Mouse (Mus musculus) T-helper 2 cell (primary cell): ENCODE measurements around the gene Il24.

Experiments used
- in situ Hi-C: fragments of 300-600 bp; cut with MboI, MseI; formaldehyde crosslinking; loops from one replicate; pipeline ENCODE4 v1.15.1; 2025; ENCODE audit warnings: high pct_unique_total_duplicates

Il24 gene

GRCm38 (mm10) chr1:130887354-130887753, at the start of gene Il24:
Gene Il24, minus strand, starts transcription at chr1:130887454.
- in situ Hi-C loops: no loop called here

- in situ Hi-C loops: loop anchor here (25.0 kb wide), 1 partner anchor 1351 kb away; the partner anchor contains the start of gene Klhdc8a
Measured at GRCm38 (mm10) chr1:130936351-130936750, 49.1 kb upstream of the Il24 start.

GRCm38 (mm10) chr1:130926484-130926883, 39.2 kb upstream of the Il24 start:
- in situ Hi-C loops: loop anchor here (25.0 kb wide), 1 partner anchor 1361 kb away; the partner anchor contains the start of gene Klhdc8a

- in situ Hi-C loops: no loop called here
Measured at GRCm38 (mm10) chr1:130918323-130918980, 31.2 kb upstream of the Il24 start.

GRCm38 (mm10) chr1:130911401-130912010, 24.3 kb upstream of the Il24 start, which contains the start of gene Il20:
Gene Il20, minus strand, starts transcription at chr1:130911451.
- in situ Hi-C loops: no loop called here

- in situ Hi-C loops: no loop called here
Measured at GRCm38 (mm10) chr1:130902505-130902904, 15.3 kb upstream of the Il24 start.

- in situ Hi-C loops: loop anchor here (10.0 kb wide), 1 partner anchor 1970 kb away; no protein-coding TSS in a partner anchor
Measured at GRCm38 (mm10) chr1:130894468-130894867, 7.2 kb upstream of the Il24 start.

GRCm38 (mm10) chr1:130893329-130894040, 6.2 kb upstream of the Il24 start:
- in situ Hi-C loops: loop anchor here (10.0 kb wide), 1 partner anchor 1969 kb away; no protein-coding TSS in a partner anchor

- in situ Hi-C loops: loop anchor here (10.0 kb wide), 1 partner anchor 1968 kb away; no protein-coding TSS in a partner anchor
Measured at GRCm38 (mm10) chr1:130892446-130892845, 5.2 kb upstream of the Il24 start.

- in situ Hi-C loops: loop anchor here (5.0 kb wide), 1 partner anchor 89 kb away; no protein-coding TSS in a partner anchor
Measured at GRCm38 (mm10) chr1:130883146-130883545, 4.1 kb downstream of the Il24 start.

GRCm38 (mm10) chr1:130879927-130880326, 7.3 kb downstream of the Il24 start:
- in situ Hi-C loops: loop anchor here (5.0 kb wide), 1 partner anchor 92 kb away; no protein-coding TSS in a partner anchor

GRCm38 (mm10) chr1:130877889-130878614, 9.2 kb downstream of the Il24 start:
- in situ Hi-C loops: no loop called here

GRCm38 (mm10) chr1:130876931-130877509, 10.2 kb downstream of the Il24 start:
- in situ Hi-C loops: no loop called here

- in situ Hi-C loops: no loop called here
Measured at GRCm38 (mm10) chr1:130875910-130876309, 11.3 kb downstream of the Il24 start.

GRCm38 (mm10) chr1:130875139-130875538, 12.1 kb downstream of the Il24 start:
- in situ Hi-C loops: no loop called here

- in situ Hi-C loops: loop anchor here (5.0 kb wide), 1 partner anchor 184 kb away; no protein-coding TSS in a partner anchor
Measured at GRCm38 (mm10) chr1:130872912-130873311, 14.3 kb downstream of the Il24 start.

- in situ Hi-C loops: no loop called here
Measured at GRCm38 (mm10) chr1:130865541-130866221, 21.6 kb downstream of the Il24 start, which contains the start of gene Fcmr. Gene Fcmr, plus strand, starts transcription at chr1:130865669.

- in situ Hi-C loops: no loop called here
Measured at GRCm38 (mm10) chr1:130864741-130865140, 22.5 kb downstream of the Il24 start.

GRCm38 (mm10) chr1:130864238-130864637, 23.0 kb downstream of the Il24 start:
- in situ Hi-C loops: no loop called here

GRCm38 (mm10) chr1:130857456-130857855, 29.8 kb downstream of the Il24 start:
- in situ Hi-C loops: no loop called here
